Mouse (Mus musculus): Measurements from ENCODE around the gene Miip.
"Not testable (repeated sequence)": the region's sequence is repeated elsewhere in the genome, so short reads cannot be mapped to it uniquely, and the experiment has no call there.

The Miip gene

GRCm38 (mm10) chr4:147869238-147869637, 622 bp upstream of the Miip start:
- DNase-seq (ENCODE audit: low read depth, low spot score): no peak

DNA sequence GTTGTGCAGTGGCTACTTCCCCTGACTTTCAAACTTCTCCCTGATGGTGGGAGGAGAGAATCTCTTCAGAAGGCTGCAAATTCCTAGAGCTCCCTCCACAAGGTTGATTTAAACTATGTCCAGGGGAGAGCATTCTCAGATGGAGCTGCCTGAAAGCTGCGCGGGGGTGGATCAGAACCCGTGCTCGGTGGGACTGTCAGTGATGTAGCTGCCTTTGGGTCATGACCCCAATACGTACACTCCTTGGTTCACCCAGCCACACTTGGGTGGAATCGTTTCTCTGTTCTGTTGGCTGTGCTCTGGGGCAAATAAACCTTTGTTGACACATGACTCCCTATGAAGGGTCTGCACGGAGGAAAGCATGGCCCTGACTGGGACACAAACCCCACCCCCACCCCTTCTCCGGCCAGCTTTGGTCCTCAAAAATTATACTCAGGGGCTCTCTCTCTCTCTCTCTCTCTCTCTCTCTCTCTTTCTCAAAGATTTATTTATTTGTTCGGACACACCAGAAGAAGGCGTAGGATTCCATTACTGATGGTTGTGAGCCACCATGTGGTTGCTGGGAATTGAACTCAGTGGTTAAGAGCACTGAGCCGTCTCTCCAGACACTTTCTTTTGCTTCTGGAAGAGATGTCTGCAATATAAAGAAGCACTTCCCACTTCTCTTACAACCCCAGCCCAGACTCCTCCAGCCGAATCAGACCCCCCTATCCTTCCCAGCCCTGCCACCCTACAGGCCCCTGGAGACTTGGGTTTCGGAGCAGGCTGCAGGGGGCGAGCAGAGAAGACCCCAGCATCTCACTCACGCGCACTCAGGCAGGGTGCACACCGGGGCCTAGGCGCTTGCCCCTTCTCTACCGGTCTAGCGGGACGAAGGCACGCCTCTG, 810 bp downstream of the Miip start:
- no peak for DNase-seq (ENCODE audit: low read depth, low spot score)

GRCm38 (mm10) chr4:147866793-147867192, 1.8 kb downstream of the Miip start:
- not testable (repeated sequence) for DNase-seq (ENCODE audit: low read depth, low spot score)

- no peak for DNase-seq (ENCODE audit: low read depth, low spot score)
Measured at GRCm38 (mm10) chr4:147866056-147866455, 2.6 kb downstream of the Miip start.

DNA sequence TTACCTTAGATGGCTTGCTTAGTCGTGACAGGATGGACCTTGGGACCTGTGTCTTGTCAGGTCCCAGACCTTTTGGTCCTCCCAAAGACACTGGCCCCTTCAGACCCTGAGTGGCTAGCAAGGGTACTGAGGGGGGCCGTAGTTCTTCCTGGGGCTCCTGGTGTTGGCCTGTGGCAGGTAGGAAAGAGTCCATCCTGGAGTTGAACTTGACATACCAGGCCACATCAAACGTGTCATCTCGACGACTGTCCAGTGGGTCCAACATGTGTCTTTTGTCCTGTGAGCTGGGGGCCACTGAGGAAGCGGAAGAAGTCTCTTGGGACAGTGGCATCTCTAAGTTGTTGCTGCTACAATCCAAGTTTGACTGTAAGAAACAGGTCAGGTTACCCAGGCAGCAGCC, 3.0 kb downstream of the Miip start:
- DNase-seq (ENCODE audit: low read depth, low spot score): no peak

DNA sequence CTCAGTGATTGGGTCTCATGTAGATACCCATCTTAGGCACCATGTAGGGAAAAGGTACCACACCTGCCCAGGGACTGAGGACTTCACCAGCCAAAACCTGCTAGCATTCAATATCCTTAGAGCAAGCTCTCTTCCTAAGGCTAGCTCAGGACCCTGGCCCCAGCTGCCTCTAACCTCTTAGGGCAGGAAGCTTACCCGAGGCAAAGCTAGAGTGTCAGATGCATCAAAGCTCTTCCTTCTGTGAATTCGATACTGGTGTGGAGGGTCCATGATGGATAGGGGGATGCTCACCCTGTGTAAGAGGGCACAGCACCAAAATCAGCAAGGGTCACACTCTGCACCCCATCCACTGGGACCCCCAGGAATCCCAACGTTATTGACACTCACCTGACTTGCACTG, 6.6 kb downstream of the Miip start:
- no peak for DNase-seq (ENCODE audit: low read depth, low spot score)

DNA sequence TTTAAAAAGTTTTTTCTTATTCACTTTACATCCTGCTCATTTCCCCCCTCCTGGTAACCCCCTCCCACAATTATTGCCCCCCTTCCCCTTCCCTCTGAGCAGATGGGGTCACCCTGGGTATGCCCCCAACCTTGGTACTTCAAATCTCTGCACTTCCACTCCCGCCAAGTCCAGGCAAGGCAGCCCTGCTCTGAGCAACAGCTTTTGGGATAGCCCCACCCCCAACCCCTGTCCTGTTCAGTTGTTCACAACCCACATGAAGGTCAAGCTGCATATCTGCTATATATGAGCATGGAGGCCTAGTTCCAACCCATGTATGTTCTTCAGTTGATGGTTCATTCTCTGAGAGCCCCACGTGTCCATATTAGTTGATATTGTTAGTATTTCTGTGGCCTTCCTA, 17.8 kb downstream of the Miip start:
- DNase-seq (ENCODE audit: low read depth, low spot score): no peak

GRCm38 (mm10) chr4:147848584-147848991, 20.0 kb downstream of the Miip start:
- DNase-seq (ENCODE audit: low read depth, low spot score): no peak

DNA sequence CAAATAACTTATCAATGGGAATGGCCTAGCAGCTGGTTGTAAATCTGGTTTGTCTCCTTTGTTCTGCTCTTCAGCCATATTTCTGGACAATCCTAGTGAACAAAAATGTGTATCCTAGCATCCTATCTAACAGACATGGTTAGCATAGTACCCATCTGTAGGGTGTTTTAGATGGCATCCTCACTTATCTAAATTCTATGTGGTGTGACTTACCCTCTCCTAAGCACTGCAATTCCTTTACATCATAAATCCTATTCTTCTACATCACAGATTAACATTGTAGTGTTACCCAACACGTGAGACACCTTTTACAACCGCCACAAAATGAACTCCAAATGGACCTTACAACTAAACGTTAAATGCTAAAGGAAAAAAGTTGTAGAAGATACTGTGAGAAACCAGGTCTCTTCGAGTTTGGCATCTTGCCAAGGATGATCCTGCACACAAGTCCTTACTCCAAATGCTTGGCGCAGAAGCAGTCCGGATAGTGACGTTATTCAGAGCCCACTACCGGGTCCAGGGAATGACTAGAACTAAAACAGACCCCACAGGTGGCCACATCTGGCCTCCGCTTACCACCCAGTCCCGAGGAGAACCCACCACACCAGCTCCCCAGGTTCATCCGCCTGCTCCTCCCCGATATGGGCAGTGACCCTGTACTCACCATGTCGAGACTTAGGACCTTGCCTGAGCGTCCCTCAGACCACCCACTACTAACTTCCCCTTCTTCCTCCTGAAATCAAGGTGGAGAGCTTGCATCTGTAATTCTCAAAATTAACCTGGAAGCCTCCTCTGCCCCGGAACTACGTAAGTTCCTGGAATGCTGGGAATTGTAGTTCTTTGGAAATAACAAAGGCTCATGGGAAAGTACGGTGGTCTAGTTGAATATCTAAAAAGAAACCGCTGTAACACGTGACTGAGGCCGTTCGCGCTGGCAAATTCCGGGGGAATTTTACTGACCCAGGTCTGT, 20.7 kb downstream of the Miip start, which contains the start of gene Zfp933:
Zfp933 (minus strand) TSS at position 753 of the 970 bp plus-strand sequence.
- DNase-seq (ENCODE audit: low read depth, low spot score): peak; percentile 90

- no peak for DNase-seq (ENCODE audit: low read depth, low spot score)
Measured at GRCm38 (mm10) chr4:147842871-147843270, 25.7 kb downstream of the Miip start.

DNA sequence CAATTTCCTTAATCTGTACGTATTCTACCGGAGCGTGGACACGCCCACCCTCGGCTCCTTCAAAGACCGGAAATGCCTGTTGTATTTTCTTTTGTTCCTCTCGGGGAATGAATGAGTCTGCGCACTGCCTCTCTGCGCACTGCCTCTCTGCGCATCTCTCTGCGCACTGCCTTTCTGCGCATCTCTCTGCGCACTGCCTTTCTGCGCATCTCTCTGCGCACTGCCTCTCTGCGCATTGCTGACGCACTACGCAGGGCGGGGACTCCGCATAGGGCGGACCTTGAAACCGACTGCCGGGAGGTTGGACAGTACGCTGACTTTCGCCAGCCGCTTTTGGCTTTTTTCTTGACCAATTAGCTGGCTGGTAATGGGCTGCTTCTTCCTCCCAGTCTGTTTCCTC, 29.3 kb downstream of the Miip start:
- not testable (repeated sequence) for DNase-seq (ENCODE audit: low read depth, low spot score)

- no peak for DNase-seq (ENCODE audit: low read depth, low spot score)
Measured at GRCm38 (mm10) chr4:147824389-147824788, 44.2 kb downstream of the Miip start.

DNA sequence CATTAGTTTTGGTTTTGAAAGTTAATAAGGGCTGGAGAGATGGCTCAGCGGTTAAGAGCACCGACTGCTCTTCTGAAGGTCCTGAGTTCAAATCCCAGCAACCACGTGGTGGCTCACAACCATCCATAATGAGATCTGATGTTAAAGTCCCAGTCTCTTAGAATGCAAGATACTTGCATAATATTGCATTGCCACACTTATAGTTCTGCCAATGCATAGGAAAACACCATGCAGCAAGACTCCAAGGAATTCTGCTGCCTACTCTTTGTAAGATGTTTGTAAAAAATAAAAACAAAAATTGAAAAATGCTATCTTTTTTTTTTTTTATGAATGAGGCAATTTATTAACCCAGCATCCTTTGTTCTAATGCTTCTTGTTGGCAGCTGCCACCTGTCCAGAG, 47.2 kb downstream of the Miip start:
- not testable (repeated sequence) for DNase-seq (ENCODE audit: low read depth, low spot score)

DNA sequence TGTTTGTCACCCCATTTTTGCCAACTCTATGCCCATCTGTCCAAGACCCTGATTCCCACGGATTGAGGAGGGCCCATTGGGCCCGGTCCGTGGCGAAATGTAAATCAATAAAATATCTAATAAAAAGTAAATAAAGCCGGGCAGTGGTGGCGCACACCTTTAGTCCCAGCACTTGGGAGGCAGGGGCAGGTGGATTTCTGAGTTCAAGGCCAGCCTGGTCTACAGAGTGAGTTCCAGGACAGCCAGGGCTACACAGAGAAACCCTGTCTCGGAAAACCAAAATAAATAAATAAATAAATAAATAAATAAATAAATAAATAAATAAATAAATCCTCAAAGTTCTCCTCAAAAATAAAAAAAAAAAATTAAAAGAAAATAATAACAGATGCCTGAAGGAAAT, 49.0 kb downstream of the Miip start:
- not testable (repeated sequence) for DNase-seq (ENCODE audit: low read depth, low spot score)

- no peak for DNase-seq (ENCODE audit: low read depth, low spot score)
Measured at GRCm38 (mm10) chr4:147814592-147815167, 53.9 kb downstream of the Miip start.

DNA sequence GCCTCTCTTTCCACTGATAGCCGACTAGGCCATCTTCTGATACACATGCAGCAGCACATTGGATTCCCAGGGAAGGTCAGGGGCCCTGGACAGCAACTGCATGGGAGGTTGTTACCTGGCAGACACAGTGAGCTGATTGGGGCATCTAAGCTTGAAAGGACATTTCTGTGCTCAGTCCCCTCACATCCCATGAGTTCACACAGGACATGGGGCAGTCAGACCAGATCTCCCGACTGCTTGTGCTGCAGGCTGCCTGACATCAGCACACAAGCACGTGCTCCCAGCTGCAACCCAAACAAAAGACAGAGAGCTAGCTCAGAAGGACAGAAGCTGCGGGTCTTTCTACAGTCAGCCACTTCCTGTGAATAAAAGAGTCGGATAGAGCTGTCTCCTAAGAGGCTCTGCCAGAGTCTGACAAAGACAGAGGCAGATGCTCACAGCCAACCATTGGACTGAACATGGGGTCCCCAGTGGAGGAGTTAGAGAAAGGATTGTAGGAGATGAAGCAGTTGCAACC, 55.3 kb downstream of the Miip start:
- DNase-seq (ENCODE audit: low read depth, low spot score): no peak
